10 mouse cellular contexts compared by ENCODE assay signal in genomic region chr10:14451811-14452210, GRCm38 (mm10).
DNase-seq lines count a peak whose midpoint lies in the region; ATAC-seq and TF ChIP-seq lines count a peak whose summit lies in the region.
"Had no signal": no experiment of that assay in that cellular context is flagged by ENCODE, and none has a peak within 500 bp of the region (broad histone marks: within the 10 kb centered on the region; RNA-seq: fewer than 3 reads in every experiment).

No protein-coding gene starts in this region.

- WGBS in kidney, adult 2 months = 20% methylated on average over 3 of the region's 3 CpGs
- whole genome bisulfite sequencing in intestine, embryonic 15.5 days = 30% methylated on average over 3 of the region's 3 CpGs

- H3K4me3 ChIP-seq in kidney, adult 2 months (ENCODE audit: insufficient read depth, low read depth, low read length) = no peak overlapping the region
- H3K4me3 ChIP-seq in G1E (ENCODE audit: low read depth, low read length) = no peak overlapping the region
- H3K4me3 ChIP-seq in intestine, embryonic 15.5 days (replicated peaks) = no peak overlapping the region
- H3K4me3 ChIP-seq: limb, embryonic 15.5 days had no signal

- peak; percentile 54 for ATAC-seq in G1E (ENCODE audit: extremely low read depth, insufficient number of reproducible peaks, low FRiP score, poor library complexity, severe bottlenecking)
- ATAC-seq in monocyte, adult 5-6 weeks (replicated peaks; ENCODE audit: insufficient number of reproducible peaks, low FRiP score, low TSS enrichment, poor library complexity, severe bottlenecking) = no peak
- ATAC-seq in intestine, embryonic 15.5 days = no peak

- H3K4me1 ChIP-seq in kidney, adult 2 months (ENCODE audit: control insufficient read depth, insufficient read depth, low read length) = no peaks in the 10 kb centered on the region
- peaks cover 3% of the 10 kb centered on the region; the same call in 1 of the 2 replicates for H3K4me1 ChIP-seq in G1E (ENCODE audit: insufficient read depth, low read depth, low read length)
- H3K4me1 ChIP-seq in intestine, embryonic 15.5 days (replicated peaks) = no peaks in the 10 kb centered on the region
- H3K4me1 ChIP-seq: limb, embryonic 15.5 days had no signal

- DNase-seq in kidney, adult 2 months = peak; percentile 20
- no peak for DNase-seq in kidney, postnatal 14 days
- DNase-seq in 3134 (ENCODE audit: extremely low read depth, insufficient read length, low spot score) (peak; percentile 4), G1E (ENCODE audit: low spot score) (peak; percentile 5)
- peak; percentile 4 for DNase-seq in layer of hippocampus, adult 9-11 months
- no peak for DNase-seq in spleen, adult 18-20 months
- DNase-seq: heart, adult 11 months had no signal

- H3K9me3 ChIP-seq in G1E (replicated peaks) = no peaks in the 10 kb centered on the region
- H3K9me3 ChIP-seq in intestine, embryonic 15.5 days = no peaks in the 10 kb centered on the region
- H3K9me3 ChIP-seq: limb, embryonic 15.5 days had no signal

- no peak for TF ChIP-seq CTCF in kidney, adult 2 months (conservative IDR thresholded peaks at IDR 0.05; ENCODE audit: insufficient read depth, insufficient read length, low read depth, low read length)
- no peak for TF ChIP-seq CTCF in G1E (IDR thresholded peaks at IDR 0.05; ENCODE audit: low read depth, low read length)

- no peaks in the 10 kb centered on the region for H3K36me3 ChIP-seq in kidney, adult 2 months (ENCODE audit: control insufficient read depth, insufficient read depth, low read length)
- H3K36me3 ChIP-seq in G1E (replicated peaks) = no peaks in the 10 kb centered on the region
- no peaks in the 10 kb centered on the region for H3K36me3 ChIP-seq in intestine, embryonic 15.5 days
- H3K36me3 ChIP-seq: limb, embryonic 15.5 days had no signal

- no peaks in the 10 kb centered on the region for H3K27me3 ChIP-seq in kidney, adult 2 months (replicated peaks; ENCODE audit: control insufficient read depth, insufficient read depth, low read length)
- no peaks in the 10 kb centered on the region for H3K27me3 ChIP-seq in G1E (ENCODE audit: insufficient read depth, low read length)
- no peaks in the 10 kb centered on the region for H3K27me3 ChIP-seq in intestine, embryonic 15.5 days (replicated peaks)
- H3K27me3 ChIP-seq: limb, embryonic 15.5 days had no signal

- no peak overlapping the region for H3K9ac ChIP-seq in intestine, embryonic 15.5 days
- H3K9ac ChIP-seq: limb, embryonic 15.5 days had no signal

- no peak overlapping the region for H3K4me2 ChIP-seq in intestine, embryonic 15.5 days (replicated peaks)
- H3K4me2 ChIP-seq: limb, embryonic 15.5 days had no signal

- TF ChIP-seq POLR2A in kidney, adult 2 months (IDR thresholded peaks at IDR 0.05; ENCODE audit: low read depth, low read length) = no peak

- no peak overlapping the region for H3K27ac ChIP-seq in kidney, adult 2 months (ENCODE audit: insufficient read depth, low read depth, low read length)
- H3K27ac ChIP-seq in intestine, embryonic 15.5 days = no peak overlapping the region
- H3K27ac ChIP-seq: limb, embryonic 15.5 days had no signal

Comparison
In these comparisons a context has a peak if more than half of its experiments do, and no peak if none do; other contexts are left out.
1. DNase-seq: peak in kidney, adult 2 months (single experiment), 3134 (single experiment), G1E (single experiment) and layer of hippocampus, adult 9-11 months (single experiment); none in kidney, postnatal 14 days (single experiment) and spleen, adult 18-20 months (0 of 2).